Mouse (Mus musculus): ENCODE measurements around the gene Crybg1. TPM values are rescaled to one million over a fixed set of nuclear protein-coding genes. Genes with fewer than 3 reads are reported as not detected.
A peak's percentile ranks its signal among the peaks of the same experiment; 100 is the strongest.

Crybg1 gene
- polyA plus RNA-seq, 2 experiments = 0.25 to 0.48 TPM

DNA sequence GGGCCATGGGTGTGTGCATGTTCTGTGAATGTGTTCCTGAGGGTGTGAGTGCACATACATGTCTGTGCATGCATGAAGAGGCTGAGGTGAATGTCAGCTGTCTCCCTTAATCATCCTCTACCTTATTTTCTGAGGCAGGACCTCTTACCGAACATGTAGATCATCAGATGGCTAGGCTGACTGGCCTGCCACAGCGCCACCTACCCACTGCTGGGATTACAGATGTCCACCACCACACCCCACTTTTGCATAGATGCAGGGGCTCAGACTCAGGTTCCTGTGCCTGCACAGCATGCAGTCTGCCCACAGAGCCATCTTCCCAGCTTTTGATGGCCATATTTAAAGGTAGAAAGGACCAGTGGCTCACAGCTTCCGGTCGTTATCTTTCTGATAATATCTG, 103.9 kb downstream of the Crybg1 start:
- Histone ChIP-seq H3K4me1 (replicated peaks; ENCODE audit: control insufficient read depth in 2 of 2, insufficient read depth in 2 of 2, low read length in 1 of 2) (no peaks in the 10 kb centered on the region), H3K9ac (replicated peaks) (no peak overlapping the region), H3K27me3 (ENCODE audit: control insufficient read depth, insufficient read depth, low read length) (no peaks in the 10 kb centered on the region), H3K9me3 (ENCODE audit: control insufficient read depth, low read length) (no peaks in the 10 kb centered on the region), H3K36me3 (replicated peaks; ENCODE audit: control insufficient read depth, insufficient read depth, low read depth) (no peaks in the 10 kb centered on the region), H3K27ac (no peak overlapping the region), H3K4me2 (ENCODE audit: low read depth) (no peak overlapping the region), H3K4me3 (ENCODE audit: insufficient read depth in 1 of 2, low read depth in 2 of 2, low read length in 2 of 2) (no peak overlapping the region)
- ATAC-seq (ENCODE audit: insufficient read depth) (no peak), DNase-seq (ENCODE audit: low read depth in 3 of 3, low spot score in 3 of 3) (no peak)
- 47% methylated on average over 4 of the region's 4 CpGs for WGBS (ENCODE audit: insufficient replicate concordance)
- TF ChIP-seq EP300 (IDR thresholded peaks at IDR 0.05; ENCODE audit: low read depth) (no peak), CTCF (IDR thresholded peaks at IDR 0.05; ENCODE audit: low read depth) (peak; percentile 47)

GRCm38 (mm10) chr10:44043630-44044029, 105.0 kb downstream of the Crybg1 start:
- Histone ChIP-seq H3K9ac (replicated peaks) (no peak overlapping the region), H3K4me2 (ENCODE audit: low read depth) (no peak overlapping the region), H3K4me1 (replicated peaks; ENCODE audit: control insufficient read depth in 2 of 2, insufficient read depth in 2 of 2, low read length in 1 of 2) (no peaks in the 10 kb centered on the region), H3K27me3 (ENCODE audit: control insufficient read depth, insufficient read depth, low read length) (no peaks in the 10 kb centered on the region), H3K9me3 (ENCODE audit: control insufficient read depth, low read length) (no peaks in the 10 kb centered on the region), H3K4me3 (ENCODE audit: insufficient read depth in 1 of 2, low read depth in 2 of 2, low read length in 2 of 2) (no peak overlapping the region), H3K36me3 (replicated peaks; ENCODE audit: control insufficient read depth, insufficient read depth, low read depth) (no peaks in the 10 kb centered on the region), H3K27ac (no peak overlapping the region)
- DNase-seq (ENCODE audit: low read depth in 3 of 3, low spot score in 3 of 3) = no peak
- no peak for TF ChIP-seq EP300 (IDR thresholded peaks at IDR 0.05; ENCODE audit: low read depth)
- no peak for TF ChIP-seq CTCF (IDR thresholded peaks at IDR 0.05; ENCODE audit: low read depth)
- 49% methylated on average over 7 of the region's 7 CpGs for WGBS (ENCODE audit: insufficient replicate concordance)
- ATAC-seq (ENCODE audit: insufficient read depth) = no peak

- Histone ChIP-seq H3K9me3 (ENCODE audit: control insufficient read depth, low read length) (no peaks in the 10 kb centered on the region), H3K27me3 (ENCODE audit: control insufficient read depth, insufficient read depth, low read length) (no peaks in the 10 kb centered on the region), H3K36me3 (replicated peaks; ENCODE audit: control insufficient read depth, insufficient read depth, low read depth) (no peaks in the 10 kb centered on the region), H3K27ac (no peak overlapping the region), H3K4me3 (ENCODE audit: insufficient read depth in 1 of 2, low read depth in 2 of 2, low read length in 2 of 2) (no peak overlapping the region), H3K9ac (replicated peaks) (no peak overlapping the region), H3K4me1 (replicated peaks; ENCODE audit: control insufficient read depth in 2 of 2, insufficient read depth in 2 of 2, low read length in 1 of 2) (no peaks in the 10 kb centered on the region), H3K4me2 (ENCODE audit: low read depth) (no peak overlapping the region)
- 58% methylated on average over 2 of the region's 2 CpGs for WGBS (ENCODE audit: insufficient replicate concordance)
- TF ChIP-seq CTCF (IDR thresholded peaks at IDR 0.05; ENCODE audit: low read depth) (no peak), EP300 (IDR thresholded peaks at IDR 0.05; ENCODE audit: low read depth) (no peak)
- ATAC-seq (ENCODE audit: insufficient read depth) (no peak), DNase-seq (ENCODE audit: low read depth in 3 of 3, low spot score in 3 of 3) (no peak)
These were observed 109.5 kb downstream of the Crybg1 start for GRCm38 (mm10) chr10:44039185-44039584.

GRCm38 (mm10) chr10:44037918-44038544, 110.6 kb downstream of the Crybg1 start:
- no peak for DNase-seq (ENCODE audit: low read depth in 3 of 3, low spot score in 3 of 3)
- WGBS (ENCODE audit: insufficient replicate concordance) = 23% methylated on average over 11 of the region's 11 CpGs

DNA sequence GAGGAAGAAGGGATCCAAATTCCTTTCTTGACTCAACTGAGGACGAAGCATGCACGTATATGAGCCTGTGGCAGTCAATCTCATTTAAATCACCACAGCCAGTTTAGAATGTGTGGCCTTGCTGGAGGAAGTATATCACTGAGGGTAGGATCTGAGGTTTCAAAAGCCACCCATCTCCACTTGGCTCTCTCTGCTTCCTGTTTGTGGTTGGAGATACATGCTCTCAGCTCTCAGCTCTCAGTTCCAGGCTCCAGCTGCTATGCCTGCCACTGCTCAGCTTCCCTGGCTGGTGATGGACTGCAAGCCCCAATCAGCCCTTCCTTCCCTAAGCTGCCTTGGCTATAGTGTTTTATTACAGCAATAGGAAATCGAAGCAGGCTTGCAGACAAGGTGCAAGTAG, 119.1 kb downstream of the Crybg1 start:
- Histone ChIP-seq H3K27me3 (ENCODE audit: control insufficient read depth, insufficient read depth, low read length) (no peaks in the 10 kb centered on the region), H3K36me3 (replicated peaks; ENCODE audit: control insufficient read depth, insufficient read depth, low read depth) (no peaks in the 10 kb centered on the region), H3K9me3 (ENCODE audit: control insufficient read depth, low read length) (no peaks in the 10 kb centered on the region), H3K4me3 (ENCODE audit: insufficient read depth in 1 of 2, low read depth in 2 of 2, low read length in 2 of 2) (no peak overlapping the region), H3K4me2 (ENCODE audit: low read depth) (no peak overlapping the region), H3K27ac (no peak overlapping the region), H3K4me1 (replicated peaks; ENCODE audit: control insufficient read depth in 2 of 2, insufficient read depth in 2 of 2, low read length in 1 of 2) (no peaks in the 10 kb centered on the region), H3K9ac (replicated peaks) (no peak overlapping the region)
- DNase-seq (ENCODE audit: low read depth in 3 of 3, low spot score in 3 of 3) = no peak
- no peak for ATAC-seq (ENCODE audit: insufficient read depth)
- no peak for TF ChIP-seq CTCF (IDR thresholded peaks at IDR 0.05; ENCODE audit: low read depth)
- TF ChIP-seq EP300 (IDR thresholded peaks at IDR 0.05; ENCODE audit: low read depth) = no peak
- WGBS (ENCODE audit: insufficient replicate concordance) = 12% methylated on average over 3 of the region's 3 CpGs

More at GRCm38 (mm10) chr10:44037918-44038544, 110.6 kb downstream of the Crybg1 start:
- Histone ChIP-seq H3K9me3 (ENCODE audit: control insufficient read depth, low read length) (no peaks in the 10 kb centered on the region), H3K4me3 (ENCODE audit: insufficient read depth in 1 of 2, low read depth in 2 of 2, low read length in 2 of 2) (no peak overlapping the region), H3K9ac (replicated peaks) (no peak overlapping the region), H3K27ac (no peak overlapping the region), H3K4me2 (ENCODE audit: low read depth) (no peak overlapping the region), H3K4me1 (replicated peaks; ENCODE audit: control insufficient read depth in 2 of 2, insufficient read depth in 2 of 2, low read length in 1 of 2) (no peaks in the 10 kb centered on the region), H3K36me3 (replicated peaks; ENCODE audit: control insufficient read depth, insufficient read depth, low read depth) (no peaks in the 10 kb centered on the region), H3K27me3 (ENCODE audit: control insufficient read depth, insufficient read depth, low read length) (no peaks in the 10 kb centered on the region)
- no peak for TF ChIP-seq EP300 (IDR thresholded peaks at IDR 0.05; ENCODE audit: low read depth)
- no peak for TF ChIP-seq CTCF (IDR thresholded peaks at IDR 0.05; ENCODE audit: low read depth)
- no peak for ATAC-seq (ENCODE audit: insufficient read depth)
